Mouse (Mus musculus) ES-E14 (cell line): ENCODE results near the gene Adam21. TPM values are rescaled to one million over a fixed set of nuclear protein-coding genes. Genes with fewer than 3 reads are reported as not detected.
"Not testable (repeated sequence)": the region's sequence is repeated elsewhere in the genome, so short reads cannot be mapped to it uniquely, and the experiment has no call there.

ENCODE experiments used
- DNase-seq: peaks from one replicate; pipeline ENCODE4 v3.0.0-alpha.2; 2013; ENCODE audit warnings: low read depth, low spot score
- H3K27ac ChIP-seq: 2 replicates; pipeline ENCODE4 v1.5.1; 2012; ENCODE audit warnings: low read depth, mild to moderate bottlenecking, low read length, moderate library complexity, mixed read lengths; ENCODE audit not compliant: poor library complexity, insufficient read depth, severe bottlenecking
- H3K36me3 ChIP-seq: 2 replicates; pipeline ENCODE4 v1.6.1; 2012; ENCODE audit warnings: mild to moderate bottlenecking, low read length, moderate library complexity, mixed read lengths; ENCODE audit not compliant: control insufficient read depth, poor library complexity, insufficient read depth, severe bottlenecking
- H3K4me1 ChIP-seq, 2 experiments: fragments of 150-350 bp in 1 of 2; sonication (generic) in 1 of 2; 2 replicates each; pipeline ENCODE4 v1.6.1; 2012; ENCODE audit warnings: low read length in 2 of 2, mild to moderate bottlenecking in 1 of 2, mixed read lengths in 1 of 2; ENCODE audit not compliant: control insufficient read depth in 2 of 2, insufficient read depth in 2 of 2, poor library complexity in 1 of 2
- H3K4me3 ChIP-seq, 2 experiments: fragments of 150-350 bp in 1 of 2; sonication (generic) in 1 of 2; 2 replicates each; pipeline ENCODE4 v1.5.1; 2012; ENCODE audit warnings: low read length in 2 of 2, low read depth in 1 of 2, mild to moderate bottlenecking in 1 of 2, mixed read lengths in 1 of 2; ENCODE audit not compliant: insufficient read depth in 1 of 2, poor library complexity in 1 of 2, severe bottlenecking in 1 of 2
- H3K9ac ChIP-seq: 2 replicates; pipeline ENCODE4 v1.6.1; 2012; ENCODE audit warnings: low read depth, mild to moderate bottlenecking, low read length, mixed read lengths; ENCODE audit not compliant: poor library complexity, insufficient read depth, severe bottlenecking
- H3K9me3 ChIP-seq: fragments of 150-350 bp; sonication (generic); 2 replicates; pipeline ENCODE4 v1.6.1; 2012; ENCODE audit warnings: low read depth, mild to moderate bottlenecking, low read length; ENCODE audit not compliant: control insufficient read depth, insufficient read depth
- CHD2 ChIP-seq: IDR thresholded peaks from 2 replicates; pipeline ENCODE4 v1.6.1; 2014; ENCODE audit warnings: mild to moderate bottlenecking, low read depth, low read length, inconsistent platforms
- HCFC1 ChIP-seq: IDR thresholded peaks from 2 replicates; pipeline ENCODE4 v1.6.1; 2012; ENCODE audit warnings: low read length, inconsistent platforms, borderline replicate concordance; ENCODE audit not compliant: insufficient read depth
- MAFK ChIP-seq: IDR thresholded peaks from 2 replicates; pipeline ENCODE4 v1.6.1; 2014; ENCODE audit warnings: mild to moderate bottlenecking, low read depth, low read length, inconsistent platforms; ENCODE audit not compliant: insufficient read depth
- ZC3H11A ChIP-seq: IDR thresholded peaks from 2 replicates; pipeline ENCODE4 v1.6.1; 2012; ENCODE audit warnings: low read depth, mild to moderate bottlenecking, inconsistent platforms, low read length, borderline replicate concordance
- ZNF384 ChIP-seq: IDR thresholded peaks from 2 replicates; pipeline ENCODE4 v1.6.1; 2012; ENCODE audit warnings: low read depth, low read length, inconsistent platforms
- in situ Hi-C, 2 experiments: fragments of 600-800 bp; cut with MboI; formaldehyde crosslinking; loops; one replicate each; pipeline ENCODE4 v1.15.1; 2025; ENCODE audit warnings: low sequenced_read_pairs in 2 of 2, inconsistent platforms in 1 of 2; ENCODE audit not compliant: unreplicated experiment in 2 of 2
- total RNA-seq: library from RNA; depleted of rRNA; stranded (reverse); fragments of 300-350 nt; gene quantifications from 2 replicates; pipeline ENCODE4 v1.2.3, GENCODE M21; 2012; rRNA removed

Gene Adam21
- total RNA-seq, 1 experiment = 0.45 TPM

GRCm38 (mm10) chr12:81549286-81549685, 19.0 kb downstream of the Adam21 start:
- Histone ChIP-seq H3K27ac (no peak overlapping the region), H3K36me3 (no peaks in the 10 kb centered on the region), H3K9me3 (no peaks in the 10 kb centered on the region), H3K9ac (no peak overlapping the region), H3K4me3 (no peak overlapping the region), H3K4me1 (no peaks in the 10 kb centered on the region)
- no peak for DNase-seq
- in situ Hi-C loops = no loop called here
- no peak for TF ChIP-seq ZNF384
- TF ChIP-seq CHD2 = no peak
- TF ChIP-seq MAFK = no peak
- TF ChIP-seq ZC3H11A = no peak
- TF ChIP-seq HCFC1 = no peak

GRCm38 (mm10) chr12:81547163-81547562, 21.1 kb downstream of the Adam21 start:
- no peaks in the 10 kb centered on the region for H3K9me3 ChIP-seq
- H3K4me3 ChIP-seq = no peak overlapping the region
- TF ChIP-seq CHD2 = no peak
- TF ChIP-seq ZC3H11A = no peak
- TF ChIP-seq HCFC1 = no peak
- TF ChIP-seq MAFK = no peak
- TF ChIP-seq ZNF384 = no peak

GRCm38 (mm10) chr12:81533029-81533419, 35.2 kb downstream of the Adam21 start:
- in situ Hi-C loops = no loop called here
- Histone ChIP-seq H3K9me3 (no peaks in the 10 kb centered on the region), H3K9ac (peak overlapping the region; percentile 82; the same call in 1 of the 2 replicates), H3K27ac (no peak overlapping the region), H3K4me3 (peak overlapping the region; percentile 80 to 99), H3K4me1 (peaks cover 0 to 8% of the 10 kb centered on the region in 2 experiments; a peak in 1 of 4 replicates), H3K36me3 (no peaks in the 10 kb centered on the region)
- TF ChIP-seq ZNF384 (no peak), MAFK (no peak), ZC3H11A (no peak)
- DNase-seq = no peak

More at GRCm38 (mm10) chr12:81547163-81547562, 21.1 kb downstream of the Adam21 start:
- Histone ChIP-seq H3K36me3 (no peaks in the 10 kb centered on the region), H3K4me1 (no peaks in the 10 kb centered on the region), H3K9ac (no peak overlapping the region), H3K27ac (no peak overlapping the region)
- no peak for DNase-seq
- in situ Hi-C loops = no loop called here

- Histone ChIP-seq H3K9me3 (no peaks in the 10 kb centered on the region), H3K4me3 (peak within 1 kb of the TSS; percentile 80 to 99), H3K27ac (peak within 1 kb of the TSS; percentile 64; the same call in 1 of the 2 replicates), H3K9ac (peak within 1 kb of the TSS; percentile 82), H3K4me1 (peaks cover 0 to 8% of the 10 kb centered on the region in 2 experiments; a peak in 1 of 4 replicates), H3K36me3 (no peaks in the 10 kb centered on the region)
- TF ChIP-seq CHD2 = no peak
- peak; percentile 87 for TF ChIP-seq HCFC1
- DNase-seq = peak; percentile 70
- in situ Hi-C loops = no loop called here
Measured at GRCm38 (mm10) chr12:81532316-81533028, 35.8 kb downstream of the Adam21 start, which contains the start of the genes Gm20498 and Synj2bp. TSS of gene Gm20498 (minus strand) at chr12:81532905. TSS of gene Synj2bp (minus strand) at chr12:81532911.

- H3K4me3 ChIP-seq = peak overlapping the region in 1 of 2 experiments; percentile 24; a peak in 2 of 4 replicates
- peak; percentile 38 for DNase-seq
Measured at GRCm38 (mm10) chr12:81530587-81530986, 37.7 kb downstream of the Adam21 start.

More at GRCm38 (mm10) chr12:81530587-81530986, 37.7 kb downstream of the Adam21 start:
- H3K36me3 ChIP-seq, H3K4me1 ChIP-seq, H3K27ac ChIP-seq, H3K9ac ChIP-seq, H3K9me3 ChIP-seq, in situ Hi-C loops: not testable (repeated sequence)

Other genes with a start within 250 kb of the Adam21 start
- gene Slc8a3, start 235.3 kb downstream of the Adam21 start, total RNA-seq = 0.09 and 0.37 TPM in 2 replicates
- 0.89 and 1.0 TPM in 2 replicates for gene Gm4787, start 189.0 kb downstream of the Adam21 start, total RNA-seq
- gene Adam4, start 146.5 kb downstream of the Adam21 start, total RNA-seq = 2.4 and 2.8 TPM in 2 replicates
- 79.8 and 89.6 TPM in 2 replicates for gene Cox16, start 83.3 kb downstream of the Adam21 start, total RNA-seq
- gene Gm20498, start 35.6 kb downstream of the Adam21 start, total RNA-seq = 39.0 and 41.0 TPM in 2 replicates
- gene Synj2bp, start 35.6 kb downstream of the Adam21 start, total RNA-seq = 20.8 and 24.5 TPM in 2 replicates
- 46.6 and 65.2 TPM in 2 replicates for gene Med6, start 26.5 kb upstream of the Adam21 start, total RNA-seq
- 2.4 and 3.5 TPM in 2 replicates for gene Ttc9, start 62.8 kb upstream of the Adam21 start, total RNA-seq
- gene Map3k9, start 212.7 kb upstream of the Adam21 start, total RNA-seq = 5.4 and 9.9 TPM in 2 replicates